Mouse (Mus musculus) heart, postnatal 10 days (tissue): Measurements from ENCODE around the gene Csrp2. TPM values are rescaled to one million over a fixed set of nuclear protein-coding genes. Genes with fewer than 3 reads are reported as not detected.
A peak's percentile ranks its signal among the peaks of the same experiment; 100 is the strongest.

Experiments used
- DNase-seq, 2 experiments: peaks; one replicate each; pipeline ENCODE4 v3.0.0; 2021
- intact Hi-C: fragments of 180-260 bp; cut with DNase I; formaldehyde crosslinking; loops from one replicate; pipeline ENCODE4 v1.15.1; 2025
- total RNA-seq, 2 experiments: library from RNA; stranded (reverse); gene quantifications; 2 replicates each; pipeline ENCODE4 v1.2.3; 2021

The Csrp2 gene
- total RNA-seq, 2 experiments from 2014 or later: 155 to 161 TPM

DNA sequence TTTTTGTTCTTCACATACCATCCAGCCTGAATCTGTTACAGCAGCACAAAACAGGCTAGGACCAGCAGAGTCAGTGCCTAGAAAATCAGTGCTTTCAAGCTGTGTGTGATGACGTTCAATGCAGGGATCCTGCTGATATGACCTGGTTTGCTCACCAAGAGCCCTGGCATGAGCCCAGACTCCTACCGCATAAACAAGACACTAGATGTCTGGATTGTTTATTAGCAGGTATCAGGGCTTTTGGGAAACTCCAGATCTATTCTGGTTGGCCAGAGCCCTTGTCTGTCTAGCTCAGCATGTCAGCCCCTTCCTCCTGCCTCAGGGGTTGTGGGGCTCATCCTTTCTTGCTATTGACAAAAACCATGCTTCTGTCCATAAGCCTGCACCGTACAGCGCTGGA is 10.2 kb downstream of the Csrp2 start:
- peak in 1 of 2 experiments; percentile 41 for DNase-seq
- intact Hi-C loops: no loop called here

DNA sequence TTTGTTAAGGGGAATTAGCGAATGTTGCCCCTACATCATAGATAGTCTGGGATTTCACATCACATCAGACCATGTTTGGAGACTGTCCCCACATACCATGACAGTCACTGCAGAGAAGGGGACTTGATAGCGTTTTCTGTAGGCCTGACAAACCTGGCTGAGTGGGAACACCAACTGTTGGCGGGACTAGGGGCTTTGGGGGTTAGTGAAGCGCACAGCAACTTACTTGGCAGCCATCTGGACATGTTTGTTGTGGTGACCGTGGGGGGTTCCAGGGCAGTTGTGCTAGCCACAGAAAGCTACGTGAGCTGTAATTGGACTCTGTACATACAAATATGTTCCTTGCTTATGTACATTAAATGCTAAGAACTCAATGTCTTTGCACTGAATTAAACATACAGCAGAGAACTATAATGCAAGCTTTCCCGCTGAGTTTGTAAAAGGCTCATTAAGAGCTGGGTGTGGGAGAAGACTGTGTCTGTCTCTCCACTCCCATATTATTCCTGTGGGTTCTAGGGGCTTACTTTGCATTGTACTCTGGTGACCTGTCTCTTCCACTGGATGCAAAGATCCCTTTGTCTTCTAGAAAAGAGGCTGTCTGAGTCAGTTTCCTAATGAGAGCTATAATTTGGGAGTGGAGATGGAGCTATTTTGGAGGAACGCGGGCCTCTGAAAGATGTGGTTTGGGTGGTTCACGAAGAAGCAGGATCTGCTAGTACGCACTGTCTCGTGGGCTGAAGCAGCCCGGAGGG is 11.7 kb downstream of the Csrp2 start:
- intact Hi-C loops: no loop called here
- peak in 1 of 2 experiments; percentile 29 for DNase-seq

DNA sequence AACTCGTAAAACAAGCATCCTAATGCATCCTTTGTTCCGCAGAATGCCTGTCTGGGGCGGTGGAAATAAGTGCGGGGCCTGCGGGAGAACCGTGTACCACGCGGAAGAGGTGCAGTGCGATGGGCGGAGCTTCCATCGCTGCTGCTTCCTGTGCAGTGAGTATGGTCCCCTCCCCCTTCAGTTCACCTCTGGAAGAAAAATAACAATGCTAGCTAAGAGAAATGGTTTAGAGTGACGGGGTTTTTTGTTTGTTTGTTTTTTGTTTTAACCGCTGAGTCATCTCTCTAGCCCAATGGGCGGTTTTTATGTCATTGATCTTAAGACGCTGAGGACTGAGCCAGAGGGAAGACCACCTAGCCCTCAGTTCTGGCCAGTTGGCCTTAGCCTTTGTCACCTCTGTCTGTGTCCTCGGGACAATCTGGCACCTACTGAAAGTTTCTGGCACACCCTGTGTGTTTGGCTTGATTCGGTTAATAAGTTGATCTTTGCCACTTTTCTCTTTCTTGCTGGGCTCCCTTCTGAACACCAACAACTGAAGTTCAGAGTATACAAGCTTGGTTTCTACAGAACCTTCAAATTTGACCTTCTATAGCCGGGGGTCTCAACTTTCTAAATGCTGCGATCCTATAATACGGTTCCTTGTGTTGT is 12.4 kb downstream of the Csrp2 start:
- DNase-seq: peak in 1 of 2 experiments; percentile 38
- intact Hi-C loops: no loop called here

DNA sequence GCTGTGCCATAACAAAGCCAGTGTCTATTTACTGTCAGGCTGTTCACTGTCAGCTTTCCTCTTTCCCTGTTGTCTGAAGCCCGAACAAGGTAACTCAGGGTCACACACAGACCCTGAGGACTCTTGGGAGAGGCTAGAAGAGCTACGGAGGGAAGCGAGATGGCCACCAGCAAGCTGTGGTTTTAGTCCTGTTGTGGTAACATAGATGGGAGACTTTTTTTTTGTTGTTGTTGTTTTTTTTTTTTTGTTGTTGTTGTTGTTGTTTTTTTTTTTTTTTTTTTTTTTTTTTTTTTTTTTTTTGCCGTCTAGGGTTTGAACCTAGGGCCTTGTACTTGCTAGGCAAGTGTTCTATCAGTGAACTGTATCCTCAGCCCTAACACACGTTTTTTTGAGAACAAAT is 14.0 kb downstream of the Csrp2 start:
- intact Hi-C loops: no loop called here
- DNase-seq: peak in 1 of 2 experiments; percentile 15

- peak; percentile 57 to 60 for DNase-seq
- intact Hi-C loops: loop anchor here (2.0 kb wide), 1 partner anchor 140 kb away; no protein-coding TSS in a partner anchor
Measured at GRCm38 (mm10) chr10:110935081-110935480, 15.5 kb downstream of the Csrp2 start.

- intact Hi-C loops: loop anchor here (2.0 kb wide), 1 partner anchor 141 kb away; no protein-coding TSS in a partner anchor
- peak in 1 of 2 experiments; percentile 15 for DNase-seq
Measured at GRCm38 (mm10) chr10:110935669-110936068, 16.1 kb downstream of the Csrp2 start.

DNA sequence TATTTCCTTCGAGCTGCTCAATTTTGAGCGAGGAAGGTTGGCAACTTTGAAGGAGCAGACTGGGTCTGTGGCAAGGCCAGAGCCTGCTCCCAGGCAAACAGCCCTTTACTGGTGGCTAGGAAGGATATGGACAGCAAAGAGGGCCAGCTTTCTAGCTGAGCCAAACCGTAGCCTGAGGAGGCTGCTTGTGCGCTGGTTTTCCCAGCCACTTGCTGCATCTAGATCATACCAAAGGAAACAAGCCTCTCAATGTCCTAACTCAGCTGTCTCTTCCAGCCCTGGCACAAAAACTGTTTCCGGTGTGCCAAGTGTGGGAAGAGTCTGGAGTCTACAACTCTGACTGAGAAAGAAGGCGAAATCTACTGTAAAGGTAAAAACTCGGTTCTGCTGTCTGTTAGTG is 18.8 kb downstream of the Csrp2 start:
- intact Hi-C loops: no loop called here
- no peak for DNase-seq

DNA sequence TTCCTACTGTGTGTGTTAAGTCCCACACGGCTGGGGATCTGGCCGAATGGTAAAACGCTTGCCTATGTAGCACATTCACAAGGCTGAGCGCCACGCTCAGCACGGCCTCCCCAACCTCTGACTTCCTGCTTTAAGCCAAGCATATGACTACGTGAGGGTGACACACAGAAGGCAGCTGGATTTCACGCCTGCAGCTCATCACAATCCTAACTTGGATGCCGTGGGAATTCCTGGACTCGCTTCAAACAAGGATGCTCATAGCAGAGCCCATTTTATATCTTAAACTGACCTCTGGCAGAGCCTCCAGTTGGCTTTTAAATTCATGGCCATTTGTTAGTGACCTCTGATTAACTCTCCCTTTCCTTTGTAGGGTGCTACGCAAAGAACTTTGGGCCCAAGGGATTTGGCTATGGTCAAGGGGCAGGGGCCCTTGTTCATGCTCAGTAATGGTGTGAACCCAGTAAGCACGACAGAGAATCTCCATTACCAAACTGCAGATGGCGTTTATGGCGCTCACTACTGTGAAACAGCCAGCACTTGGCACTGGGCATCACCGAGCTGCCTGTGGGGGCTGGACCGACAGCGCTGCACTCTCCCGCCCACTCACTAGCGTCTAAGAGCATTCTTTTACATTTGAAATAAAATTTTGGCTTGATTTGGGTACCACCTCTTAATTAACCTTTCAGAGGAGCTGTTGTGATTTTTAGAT is 19.4 kb downstream of the Csrp2 start:
- intact Hi-C loops: no loop called here
- DNase-seq: peak in 1 of 2 experiments; percentile 28

- peak in 1 of 2 experiments; percentile 6 for DNase-seq
- intact Hi-C loops: no loop called here
Measured at GRCm38 (mm10) chr10:110939717-110940116, 20.1 kb downstream of the Csrp2 start.

DNA sequence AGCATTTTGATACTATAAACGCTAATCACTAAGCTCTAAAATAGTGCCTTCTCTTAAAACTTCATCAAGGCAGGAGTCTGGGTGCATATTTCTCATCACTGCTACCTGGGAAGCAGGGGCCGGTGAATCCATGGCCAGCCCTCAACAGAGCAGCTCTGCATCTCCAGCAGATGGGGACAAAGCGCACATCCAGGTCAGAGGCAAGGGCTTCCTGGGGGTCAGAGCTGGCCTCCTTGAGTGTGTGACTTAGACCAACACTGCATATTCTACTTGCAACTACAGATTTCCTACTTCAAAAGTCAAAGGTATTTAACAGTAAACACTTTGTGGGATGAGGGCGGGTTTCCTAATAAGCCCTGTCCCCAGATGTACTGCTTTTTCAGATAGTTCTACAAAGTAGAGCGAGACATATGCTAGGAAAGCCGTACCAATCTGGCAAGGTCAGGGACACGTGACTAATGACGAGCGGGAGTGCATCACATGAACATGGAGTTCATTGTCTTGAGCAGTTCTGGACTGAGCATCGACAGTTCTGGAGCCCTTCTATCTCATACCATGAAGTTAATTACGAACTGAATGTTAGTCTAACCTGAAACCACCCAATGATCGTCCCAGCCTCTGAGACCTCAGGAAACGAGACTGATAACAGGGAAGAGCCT is 21.3 kb downstream of the Csrp2 start:
- intact Hi-C loops: no loop called here
- DNase-seq: peak in 1 of 2 experiments; percentile 13

- DNase-seq: peak in 1 of 2 experiments; percentile 0
- intact Hi-C loops: no loop called here
Measured at GRCm38 (mm10) chr10:110941968-110942367, 22.4 kb downstream of the Csrp2 start.

GRCm38 (mm10) chr10:110942806-110943205 is 23.2 kb downstream of the Csrp2 start:
- DNase-seq: peak in 1 of 2 experiments; percentile 10
- intact Hi-C loops: no loop called here

GRCm38 (mm10) chr10:110944175-110944574 is 24.6 kb downstream of the Csrp2 start:
- intact Hi-C loops: no loop called here
- peak in 1 of 2 experiments; percentile 1 for DNase-seq

DNA sequence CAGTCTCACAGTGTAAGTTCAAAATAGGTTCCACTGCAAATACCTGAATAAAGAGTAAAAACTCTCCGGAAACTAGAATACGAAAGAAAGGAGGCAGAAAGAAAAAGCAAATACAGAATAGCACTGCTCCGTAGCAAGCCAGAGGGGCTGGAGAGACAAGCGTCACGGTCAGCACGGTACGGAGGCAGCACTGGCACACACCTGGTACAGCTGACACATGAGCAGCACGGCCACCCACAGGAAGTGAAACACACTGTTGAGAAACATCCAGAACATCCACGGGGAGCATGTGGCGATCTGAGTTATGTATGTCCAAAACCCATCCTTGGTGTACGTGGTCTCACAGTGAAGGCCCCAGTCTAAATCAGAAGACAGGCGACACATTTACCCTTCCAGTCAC is 26.4 kb downstream of the Csrp2 start:
- intact Hi-C loops: no loop called here
- peak in 1 of 2 experiments; percentile 9 for DNase-seq

DNA sequence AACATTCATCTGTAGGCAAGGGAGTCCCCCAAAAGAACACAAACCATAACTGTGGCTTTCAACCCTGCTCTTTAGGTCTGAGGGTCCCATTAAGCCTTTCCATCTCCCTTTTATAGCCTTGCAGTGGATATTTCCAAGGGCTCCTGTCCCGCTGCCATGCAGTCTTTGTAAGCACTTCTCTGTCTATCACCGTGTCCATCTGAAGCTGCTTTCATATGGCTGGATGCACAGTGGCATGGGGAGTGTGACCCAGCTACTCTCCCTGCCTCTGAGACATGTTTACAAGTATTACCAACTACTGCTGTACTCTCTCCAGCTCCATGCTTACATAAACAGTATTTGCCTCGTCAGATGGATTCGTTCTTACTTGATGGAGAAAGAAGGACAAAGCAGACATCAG is 28.0 kb downstream of the Csrp2 start:
- intact Hi-C loops: no loop called here
- peak in 1 of 2 experiments; percentile 2 for DNase-seq

DNA sequence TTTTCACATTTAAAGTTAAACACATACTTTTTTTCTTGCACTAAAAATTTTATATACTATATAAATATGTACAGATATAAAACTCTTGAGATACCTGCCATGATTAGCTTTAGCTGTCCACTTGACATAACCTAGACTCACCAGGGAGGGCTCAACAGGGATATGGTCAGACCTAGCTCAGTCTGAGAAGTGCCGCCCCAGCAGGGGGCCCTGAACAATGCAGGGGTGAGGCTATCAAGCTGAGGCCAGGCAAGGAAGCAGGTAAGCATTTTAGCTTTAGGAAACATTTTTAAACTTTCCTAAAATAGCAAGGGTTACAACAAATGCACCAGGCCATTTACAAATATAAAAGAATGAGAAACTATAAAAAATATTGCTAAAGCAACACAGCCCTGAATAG is 31.5 kb downstream of the Csrp2 start:
- peak in 1 of 2 experiments; percentile 1 for DNase-seq
- intact Hi-C loops: no loop called here

DNA sequence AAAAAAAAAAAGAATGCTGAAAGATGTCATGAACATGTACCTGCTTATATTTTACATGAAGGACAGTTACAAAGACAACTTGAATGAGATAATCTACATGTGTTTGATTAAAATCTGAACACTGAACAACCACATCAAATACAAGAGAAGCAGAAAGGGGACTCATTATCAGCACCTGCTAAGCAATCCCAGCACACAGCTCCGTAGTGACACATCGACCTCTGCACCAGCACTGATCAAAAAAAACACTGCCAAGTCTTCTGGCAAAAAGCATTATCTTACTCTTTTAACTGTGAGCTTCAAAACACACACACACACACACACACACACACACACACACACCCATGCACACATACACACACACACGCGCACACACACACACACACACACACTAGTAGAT is 32.2 kb downstream of the Csrp2 start:
- intact Hi-C loops: no loop called here
- peak in 1 of 2 experiments; percentile 9 for DNase-seq

DNA sequence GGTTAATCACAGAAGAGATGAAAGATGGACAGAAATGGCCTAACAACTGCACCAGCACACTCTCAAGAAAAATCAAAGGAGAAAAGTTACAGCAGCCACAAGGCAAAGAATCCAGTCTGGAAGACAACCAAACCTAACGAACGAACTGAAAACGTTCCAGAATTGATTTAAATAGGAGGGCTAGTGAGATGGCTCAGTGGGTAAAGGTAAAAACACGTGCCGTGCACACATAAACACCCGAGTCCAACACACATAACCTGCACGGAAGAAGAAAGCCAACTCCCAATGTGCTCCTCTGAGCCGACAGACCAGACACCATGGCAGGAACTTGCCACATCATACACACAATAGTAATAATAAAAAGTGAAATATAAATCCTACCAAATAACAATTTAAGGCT is 32.7 kb downstream of the Csrp2 start:
- intact Hi-C loops: no loop called here
- DNase-seq: peak in 1 of 2 experiments; percentile 20

- intact Hi-C loops: no loop called here
- DNase-seq: peak; percentile 90 to 93
Measured at GRCm38 (mm10) chr10:110952937-110953451, 33.4 kb downstream of the Csrp2 start.

GRCm38 (mm10) chr10:110958879-110959278 is 39.3 kb downstream of the Csrp2 start:
- DNase-seq: no peak
- intact Hi-C loops: no loop called here
